Mouse (Mus musculus) stomach, postnatal 0 days (tissue): ENCODE results near the gene Cdk5rap2. TPM values are rescaled to one million over a fixed set of nuclear protein-coding genes. Genes with fewer than 3 reads are reported as not detected.

ENCODE experiments used
- ATAC-seq: fragments of 200-750 bp; cut with Nextera tagmentation; 2 replicates; pipeline ENCODE4 v1.8.0; 2017; ENCODE audit not compliant: low FRiP score, low TSS enrichment
- DNase-seq: peaks from one replicate; pipeline ENCODE4 v3.0.0-alpha.2; 2016; ENCODE audit warnings: low spot score
- H3K27ac ChIP-seq: fragments of 300-500 bp; sonication (generic); replicated peaks from 2 replicates; pipeline ENCODE4 v1.5.1; 2014; ENCODE audit warnings: mild to moderate bottlenecking, control low read depth
- H3K27me3 ChIP-seq: fragments of 300-500 bp; sonication (generic); 2 replicates; pipeline ENCODE4 v1.6.1; 2014; ENCODE audit warnings: low read length; ENCODE audit not compliant: control insufficient read depth, insufficient read depth
- H3K36me3 ChIP-seq: fragments of 300-500 bp; sonication (generic); 2 replicates; pipeline ENCODE4 v1.6.1; 2014; ENCODE audit warnings: low read length, mixed read lengths; ENCODE audit not compliant: control insufficient read depth, insufficient read depth
- H3K4me1 ChIP-seq: fragments of 300-500 bp; sonication (generic); replicated peaks from 2 replicates; pipeline ENCODE4 v1.6.1; 2014; ENCODE audit warnings: antibody characterized with exemption; ENCODE audit not compliant: control insufficient read depth, insufficient read depth
- H3K4me2 ChIP-seq: fragments of 300-500 bp; sonication (generic); replicated peaks from 2 replicates; pipeline ENCODE4 v1.6.1; 2014; ENCODE audit warnings: low read depth, mild to moderate bottlenecking, control low read depth, moderate library complexity
- H3K4me3 ChIP-seq: fragments of 300-500 bp; sonication (generic); 2 replicates; pipeline ENCODE4 v1.5.1; 2014; ENCODE audit warnings: low read depth, low read length, control low read depth
- H3K9ac ChIP-seq: fragments of 300-500 bp; sonication (generic); 2 replicates; pipeline ENCODE4 v1.6.1; 2014; ENCODE audit warnings: mild to moderate bottlenecking, low read length, control low read depth, mixed read lengths
- H3K9me3 ChIP-seq: fragments of 300-500 bp; sonication (generic); 2 replicates; pipeline ENCODE4 v1.6.1; 2016; ENCODE audit warnings: low read length; ENCODE audit not compliant: control insufficient read depth
- CTCF ChIP-seq: IDR thresholded peaks from 2 replicates; pipeline ENCODE4 v1.5.1; 2016; ENCODE audit warnings: antibody characterized with exemption, low read depth, mild to moderate bottlenecking, moderate library complexity
- EP300 ChIP-seq: optimal IDR thresholded peaks from 2 replicates; pipeline ENCODE3; 2016; ENCODE audit warnings: antibody characterized with exemption
- WGBS: fragments of 180-500 bp; shearing (Covaris S2); extraction: QIAGEN DNeasy Blood & Tissue Kit; methylation state at CpG from one replicate; pipeline ENCODE4 v1.1.7; 2014; 5-methylcytosine and 5-hydroxymethylcytosine counted together
- polyA plus RNA-seq: library from polyadenylated mRNA; unstranded; fragments of >200 nt; fragmentation: Nextera tagmentation; extraction: Ambion mirVana; gene quantifications from 2 replicates; pipeline ENCODE4 v1.2.1, GENCODE M21; 2015

Cdk5rap2 gene
- polyA plus RNA-seq, 1 experiment from 2014 or later: 5.1 TPM

GRCm38 (mm10) chr4:70239731-70240130 is 170.5 kb downstream of the Cdk5rap2 start:
- no peak for ATAC-seq
- no peak overlapping the region for H3K4me3 ChIP-seq
- H3K27ac ChIP-seq: no peak overlapping the region
- H3K9ac ChIP-seq: no peak overlapping the region
- H3K4me1 ChIP-seq: no peaks in the 10 kb centered on the region
- DNase-seq: no peak
- H3K4me2 ChIP-seq: no peak overlapping the region
- no peaks in the 10 kb centered on the region for H3K27me3 ChIP-seq
- TF ChIP-seq CTCF (no peak), EP300 (no peak)
- 88% methylated on average over 7 of the region's 7 CpGs for WGBS
- no peaks in the 10 kb centered on the region for H3K9me3 ChIP-seq
- peaks cover 9% of the 10 kb centered on the region for H3K36me3 ChIP-seq

- Histone ChIP-seq H3K4me3 (no peak overlapping the region), H3K9me3 (no peaks in the 10 kb centered on the region), H3K9ac (no peak overlapping the region), H3K4me1 (no peaks in the 10 kb centered on the region), H3K4me2 (no peak overlapping the region), H3K27ac (no peak overlapping the region), H3K27me3 (no peaks in the 10 kb centered on the region), H3K36me3 (peaks cover 12% of the 10 kb centered on the region)
- DNase-seq (no peak), ATAC-seq (no peak)
- TF ChIP-seq CTCF (no peak), EP300 (no peak)
- WGBS: 98% methylated on average over 6 of the region's 6 CpGs
Observed at GRCm38 (mm10) chr4:70238862-70239261, 171.4 kb downstream of the Cdk5rap2 start.

- H3K4me3 ChIP-seq: no peak overlapping the region
- no peak overlapping the region for H3K27ac ChIP-seq
- ATAC-seq: no peak
- H3K4me2 ChIP-seq: no peak overlapping the region
- H3K4me1 ChIP-seq: no peaks in the 10 kb centered on the region
- no peak for DNase-seq
- H3K9ac ChIP-seq: no peak overlapping the region
- H3K36me3 ChIP-seq: peaks cover 7% of the 10 kb centered on the region; the same call in 1 of the 2 replicates
- no peaks in the 10 kb centered on the region for H3K27me3 ChIP-seq
- WGBS: 80% methylated on average over 3 of the region's 3 CpGs
- TF ChIP-seq CTCF (no peak), EP300 (no peak)
- H3K9me3 ChIP-seq: no peaks in the 10 kb centered on the region
Observed at GRCm38 (mm10) chr4:70232383-70232782, 177.9 kb downstream of the Cdk5rap2 start.

GRCm38 (mm10) chr4:70229874-70230273 is 180.4 kb downstream of the Cdk5rap2 start:
- DNase-seq (no peak), ATAC-seq (no peak)
- Histone ChIP-seq H3K27ac (no peak overlapping the region), H3K4me3 (no peak overlapping the region), H3K4me2 (no peak overlapping the region), H3K4me1 (no peaks in the 10 kb centered on the region), H3K9me3 (no peaks in the 10 kb centered on the region), H3K36me3 (peaks cover 5% of the 10 kb centered on the region; the same call in 1 of the 2 replicates), H3K27me3 (no peaks in the 10 kb centered on the region), H3K9ac (no peak overlapping the region)
- 89% methylated on average over 4 of the region's 4 CpGs for WGBS
- TF ChIP-seq CTCF: no peak
- TF ChIP-seq EP300: no peak

- no peak overlapping the region for H3K4me2 ChIP-seq
- H3K27ac ChIP-seq: no peak overlapping the region
- DNase-seq (no peak), ATAC-seq (no peak)
- H3K27me3 ChIP-seq: no peaks in the 10 kb centered on the region
- H3K9me3 ChIP-seq: no peaks in the 10 kb centered on the region
- TF ChIP-seq EP300: no peak
- no peak for TF ChIP-seq CTCF
- no peak overlapping the region for H3K4me3 ChIP-seq
- 79% methylated on average over 2 of the region's 2 CpGs for WGBS
- no peaks in the 10 kb centered on the region for H3K4me1 ChIP-seq
- H3K9ac ChIP-seq: no peak overlapping the region
- peaks cover 3% of the 10 kb centered on the region; the same call in 1 of the 2 replicates for H3K36me3 ChIP-seq
Observed at GRCm38 (mm10) chr4:70228350-70228749, 181.9 kb downstream of the Cdk5rap2 start.

GRCm38 (mm10) chr4:70227667-70228066 is 182.6 kb downstream of the Cdk5rap2 start:
- TF ChIP-seq EP300 (no peak), CTCF (no peak)
- Histone ChIP-seq H3K27me3 (no peaks in the 10 kb centered on the region), H3K27ac (no peak overlapping the region), H3K9me3 (no peaks in the 10 kb centered on the region), H3K4me1 (no peaks in the 10 kb centered on the region), H3K4me3 (no peak overlapping the region), H3K4me2 (no peak overlapping the region), H3K36me3 (peaks cover 3% of the 10 kb centered on the region; the same call in 1 of the 2 replicates), H3K9ac (no peak overlapping the region)
- ATAC-seq: peak; percentile 35; the same call in 1 of the 2 replicates
- 66% methylated on average over 3 of the region's 3 CpGs for WGBS
- DNase-seq: no peak
